Mouse (Mus musculus) intestine, postnatal 0 days (tissue): ENCODE results near the gene Trim14. TPM values are rescaled to one million over a fixed set of nuclear protein-coding genes. Genes with fewer than 3 reads are reported as not detected.
A peak's percentile ranks its signal among the peaks of the same experiment; 100 is the strongest.

Experiments
- ATAC-seq: fragments of 200-750 bp; cut with Nextera tagmentation; 2 replicates; pipeline ENCODE4 v1.8.0; 2017; ENCODE audit warnings: mild to moderate bottlenecking, moderate TSS enrichment, moderate library complexity
- H3K27ac ChIP-seq: fragments of 300-500 bp; sonication (generic); 2 replicates; pipeline ENCODE4 v1.5.1; 2014; ENCODE audit warnings: mild to moderate bottlenecking, low read depth, low read length, moderate library complexity
- H3K27me3 ChIP-seq: fragments of 300-500 bp; sonication (generic); replicated peaks from 2 replicates; pipeline ENCODE4 v1.6.1; 2014; ENCODE audit warnings: low read length, mixed read lengths; ENCODE audit not compliant: control insufficient read depth, insufficient read depth
- H3K36me3 ChIP-seq: fragments of 300-500 bp; sonication (generic); 2 replicates; pipeline ENCODE4 v1.6.1; 2014; ENCODE audit warnings: mild to moderate bottlenecking, moderate library complexity; ENCODE audit not compliant: control insufficient read depth, insufficient read depth
- H3K4me1 ChIP-seq: fragments of 300-500 bp; sonication (generic); replicated peaks from 2 replicates; pipeline ENCODE4 v1.6.1; 2014; ENCODE audit warnings: antibody characterized with exemption, low read length, mixed read lengths; ENCODE audit not compliant: control insufficient read depth, insufficient read depth
- H3K4me2 ChIP-seq: fragments of 300-500 bp; sonication (generic); replicated peaks from 2 replicates; pipeline ENCODE4 v1.6.1; 2014; ENCODE audit warnings: low read depth, mild to moderate bottlenecking, moderate library complexity
- H3K4me3 ChIP-seq: fragments of 300-500 bp; sonication (generic); 2 replicates; pipeline ENCODE4 v1.5.1; 2014; ENCODE audit warnings: low read depth, low read length
- H3K9ac ChIP-seq: fragments of 300-500 bp; sonication (generic); 2 replicates; pipeline ENCODE4 v1.6.1; 2014; ENCODE audit warnings: mild to moderate bottlenecking, low read depth, low read length
- H3K9me3 ChIP-seq: fragments of 300-500 bp; sonication (generic); 2 replicates; pipeline ENCODE4 v1.6.1; 2016; ENCODE audit warnings: mixed run types; ENCODE audit not compliant: control insufficient read depth
- CTCF ChIP-seq: sonication (generic); IDR thresholded peaks from 2 replicates; pipeline ENCODE4 v1.5.1; 2016; ENCODE audit warnings: low read depth, mild to moderate bottlenecking, control low read depth, antibody characterized with exemption, moderate library complexity
- WGBS: fragments of 180-500 bp; shearing (Covaris S2); extraction: QIAGEN DNeasy Blood & Tissue Kit; methylation state at CpG from one replicate; pipeline ENCODE4 v1.1.7; 2014; 5-methylcytosine and 5-hydroxymethylcytosine counted together
- polyA plus RNA-seq: library from polyadenylated mRNA; unstranded; fragments of >200 nt; fragmentation: Nextera tagmentation; extraction: Ambion mirVana; gene quantifications from 2 replicates; pipeline ENCODE4 v1.2.1, GENCODE M21; 2015

Trim14 gene
- polyA plus RNA-seq, 1 experiment from 2014 or later: 14.1 TPM

DNA sequence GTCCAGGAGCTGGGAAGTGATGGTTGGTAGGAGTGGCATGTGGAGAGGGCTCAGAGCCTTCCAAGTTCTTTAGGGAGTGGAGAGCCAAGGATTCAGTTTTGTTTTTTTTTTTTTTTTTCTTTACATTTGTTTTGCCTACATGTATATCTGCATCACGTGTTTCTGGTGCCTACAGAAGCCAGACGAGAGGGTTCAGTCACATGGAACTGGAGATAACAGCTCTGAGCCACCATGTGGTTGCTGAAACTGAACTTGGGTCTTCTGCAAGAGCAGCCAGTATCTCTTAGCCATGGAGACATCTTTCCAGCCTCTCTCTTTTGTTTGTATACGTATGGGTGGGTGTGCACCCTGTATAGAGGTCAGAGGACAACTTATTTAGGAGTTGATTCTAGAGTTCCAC lies 32.1 kb downstream of the Trim14 start:
- no peaks in the 10 kb centered on the region for H3K9me3 ChIP-seq
- 53% methylated on average over 3 of the region's 3 CpGs for WGBS
- TF ChIP-seq CTCF: no peak
- no peak overlapping the region for H3K4me3 ChIP-seq
- no peaks in the 10 kb centered on the region for H3K4me1 ChIP-seq
- H3K9ac ChIP-seq: no peak overlapping the region
- no peak for ATAC-seq
- peaks cover 41% of the 10 kb centered on the region for H3K36me3 ChIP-seq
- H3K4me2 ChIP-seq: no peak overlapping the region
- H3K27me3 ChIP-seq: no peaks in the 10 kb centered on the region
- peak overlapping the region; percentile 7; the same call in 1 of the 2 replicates for H3K27ac ChIP-seq

DNA sequence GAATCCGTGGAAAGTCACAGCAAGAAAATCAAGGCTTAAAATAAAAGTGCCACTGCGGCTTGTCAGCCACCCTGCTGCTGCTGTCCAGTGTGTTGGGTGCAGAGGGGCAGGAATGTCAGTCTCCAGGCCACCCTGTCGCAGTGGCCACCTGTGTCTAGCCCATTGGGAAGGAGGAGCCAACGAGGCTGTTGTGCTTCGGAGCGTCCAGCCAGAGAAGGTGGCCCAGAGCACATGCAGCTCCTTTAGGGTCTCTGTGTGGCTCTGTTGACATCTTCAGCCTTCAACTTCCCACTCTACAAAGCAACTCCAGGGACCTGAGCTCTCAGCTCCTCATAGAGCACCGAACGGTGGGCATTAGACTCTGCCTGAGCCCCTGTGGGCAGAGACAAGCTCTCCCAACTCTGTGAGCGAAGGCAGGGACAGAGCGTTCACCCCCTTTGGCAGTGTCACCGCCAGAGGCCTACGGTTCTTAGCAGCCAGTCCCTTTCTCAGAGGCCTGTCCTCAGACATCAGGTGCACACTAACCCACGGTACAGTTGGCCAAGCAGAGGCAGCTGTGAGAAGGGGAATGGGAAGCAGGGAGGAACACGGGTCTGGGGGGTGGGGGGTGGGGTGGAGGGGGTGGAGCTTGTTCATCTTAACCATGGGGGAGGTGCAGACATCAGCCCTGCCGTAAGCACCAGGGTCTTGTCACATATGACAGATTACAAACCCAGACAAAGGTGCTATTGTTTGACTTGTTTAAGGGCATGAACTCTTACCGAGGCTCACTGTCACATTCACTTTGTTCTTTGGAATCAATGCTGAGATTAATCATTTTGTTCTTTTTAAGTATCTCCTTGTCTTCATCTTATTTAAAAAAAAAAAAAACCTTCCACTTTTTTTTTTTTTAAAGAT lies 33.1 kb downstream of the Trim14 start:
- no peak for TF ChIP-seq CTCF
- Histone ChIP-seq H3K36me3 (peaks cover 41% of the 10 kb centered on the region), H3K9me3 (no peaks in the 10 kb centered on the region), H3K27ac (no peak overlapping the region), H3K27me3 (no peaks in the 10 kb centered on the region), H3K4me3 (no peak overlapping the region), H3K4me1 (peaks cover 3% of the 10 kb centered on the region), H3K4me2 (no peak overlapping the region), H3K9ac (no peak overlapping the region)
- no peak for ATAC-seq
- WGBS: 69% methylated on average over 16 of the region's 16 CpGs

DNA sequence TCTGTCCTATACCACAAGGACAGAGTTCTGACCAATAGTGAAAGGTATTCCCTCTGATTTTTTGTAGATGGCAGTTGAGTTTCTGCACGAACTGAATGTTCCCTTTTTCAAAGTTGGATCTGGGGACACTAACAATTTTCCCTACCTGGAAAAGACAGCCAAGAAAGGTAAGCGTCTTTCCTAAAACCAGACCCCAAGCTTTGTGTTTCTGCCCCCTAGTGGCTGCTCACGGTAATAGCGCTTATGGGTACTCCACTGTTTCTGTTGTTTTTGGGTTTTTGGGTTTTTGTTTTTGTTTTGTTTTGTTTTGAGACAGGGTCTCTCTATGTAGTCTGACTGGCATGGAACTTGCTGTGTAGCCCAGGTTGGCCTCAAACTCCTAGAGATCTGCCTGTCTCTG lies 37.0 kb downstream of the Trim14 start:
- peak; percentile 85 for TF ChIP-seq CTCF
- peaks cover 3% of the 10 kb centered on the region for H3K4me1 ChIP-seq
- H3K9me3 ChIP-seq: no peaks in the 10 kb centered on the region
- H3K9ac ChIP-seq: no peak overlapping the region
- no peak for ATAC-seq
- H3K4me2 ChIP-seq: no peak overlapping the region
- H3K27ac ChIP-seq: no peak overlapping the region
- WGBS: 15% methylated on average over 4 of the region's 4 CpGs
- peaks cover 53% of the 10 kb centered on the region for H3K36me3 ChIP-seq
- H3K4me3 ChIP-seq: no peak overlapping the region
- no peaks in the 10 kb centered on the region for H3K27me3 ChIP-seq

DNA sequence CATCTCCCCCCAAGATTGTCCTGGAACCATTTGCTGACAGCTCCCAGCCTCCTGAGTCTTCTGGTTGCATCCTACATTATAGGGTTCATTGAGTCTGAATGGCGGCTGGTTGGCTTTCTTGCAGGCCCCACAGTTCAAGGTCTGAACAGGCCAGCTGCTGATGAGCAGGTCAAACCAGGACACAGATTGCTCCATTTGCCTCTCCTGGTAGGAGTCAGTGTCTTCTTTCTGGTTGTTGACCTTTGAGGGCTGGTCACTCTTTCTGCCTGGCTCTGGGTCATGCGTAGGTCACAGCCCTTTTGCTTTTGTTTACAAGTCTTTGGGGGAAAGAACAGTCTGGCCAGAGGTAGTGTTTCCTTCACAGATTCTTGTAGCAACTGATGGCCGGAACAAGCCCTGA lies 37.4 kb downstream of the Trim14 start:
- 55% methylated on average over 3 of the region's 3 CpGs for WGBS
- peaks cover 3% of the 10 kb centered on the region for H3K4me1 ChIP-seq
- no peak overlapping the region for H3K27ac ChIP-seq
- H3K9me3 ChIP-seq: no peaks in the 10 kb centered on the region
- no peak for TF ChIP-seq CTCF
- no peak overlapping the region for H3K4me2 ChIP-seq
- H3K9ac ChIP-seq: no peak overlapping the region
- no peak; the same call in 1 of the 2 replicates for ATAC-seq
- H3K27me3 ChIP-seq: no peaks in the 10 kb centered on the region
- no peak overlapping the region for H3K4me3 ChIP-seq
- H3K36me3 ChIP-seq: peaks cover 58% of the 10 kb centered on the region

DNA sequence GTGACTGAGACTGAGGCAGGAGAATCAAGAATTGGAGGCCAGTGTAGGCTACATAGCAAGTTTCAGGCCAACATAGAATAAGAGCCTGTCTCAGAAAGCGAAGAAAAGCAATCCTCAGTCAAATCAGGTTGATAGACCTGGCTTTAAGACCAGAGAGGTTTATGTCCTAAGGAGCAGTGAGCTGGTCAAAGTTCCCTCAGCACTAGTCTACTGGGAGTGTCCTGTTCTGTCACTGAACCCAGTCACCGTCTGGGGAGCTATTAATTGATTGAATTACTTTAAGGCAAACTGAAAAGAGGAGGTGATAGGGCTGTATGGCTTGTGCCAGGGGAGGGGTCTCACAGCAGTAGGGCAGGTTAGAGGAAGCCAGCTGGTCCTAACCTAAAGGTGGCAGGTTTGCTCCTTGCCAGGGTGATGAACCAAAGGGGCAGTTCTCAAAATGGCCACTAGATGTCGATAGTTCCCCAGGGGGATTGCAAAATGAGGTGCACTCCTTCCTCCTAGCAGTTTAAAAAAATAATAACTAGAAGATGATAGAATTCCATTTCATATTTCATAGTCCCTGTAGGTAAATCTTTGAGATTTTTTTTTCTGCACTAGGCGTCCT lies 38.6 kb downstream of the Trim14 start:
- 24% methylated on average over 4 of the region's 4 CpGs for WGBS
- H3K4me1 ChIP-seq: peaks cover 3% of the 10 kb centered on the region
- H3K9me3 ChIP-seq: no peaks in the 10 kb centered on the region
- peak overlapping the region; percentile 6; the same call in 1 of the 2 replicates for H3K27ac ChIP-seq
- peak; percentile 98 for TF ChIP-seq CTCF
- no peaks in the 10 kb centered on the region for H3K27me3 ChIP-seq
- peaks cover 61% of the 10 kb centered on the region for H3K36me3 ChIP-seq
- peak; percentile 32; the same call in 1 of the 2 replicates for ATAC-seq
- no peak overlapping the region for H3K9ac ChIP-seq
- no peak overlapping the region; the same call in 1 of the 2 replicates for H3K4me2 ChIP-seq
- H3K4me3 ChIP-seq: no peak overlapping the region

DNA sequence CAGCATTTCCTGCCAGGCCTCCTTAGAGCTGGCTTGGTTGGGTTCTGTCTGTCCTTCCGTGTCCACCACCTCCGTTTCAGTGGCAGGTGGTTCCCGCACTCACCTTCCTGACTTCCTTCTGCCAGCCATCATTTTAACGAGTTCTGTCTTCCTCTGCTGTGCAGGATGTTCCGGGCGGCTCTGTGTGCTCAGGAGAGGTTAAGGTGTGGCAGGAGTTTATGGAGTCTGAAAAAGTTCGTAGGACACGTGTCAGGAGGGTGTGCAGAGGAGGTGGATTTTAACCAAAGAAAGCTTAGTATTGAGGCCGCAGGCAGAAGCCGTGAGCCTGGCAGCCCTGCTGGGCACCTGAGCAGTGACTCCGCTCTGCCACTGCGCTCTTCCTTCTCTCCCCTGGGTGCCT lies 40.4 kb downstream of the Trim14 start:
- Histone ChIP-seq H3K9ac (no peak overlapping the region), H3K9me3 (no peaks in the 10 kb centered on the region), H3K27ac (peak overlapping the region; percentile 61), H3K27me3 (no peaks in the 10 kb centered on the region), H3K4me3 (no peak overlapping the region), H3K36me3 (peaks cover 43% of the 10 kb centered on the region), H3K4me2 (no peak overlapping the region; the same call in 1 of the 2 replicates), H3K4me1 (peaks cover 3% of the 10 kb centered on the region)
- TF ChIP-seq CTCF: no peak
- WGBS: 32% methylated on average over 12 of the region's 12 CpGs
- ATAC-seq: peak; percentile 82
